Mouse (Mus musculus): ENCODE data around the gene Gm1527.
A peak's percentile ranks its signal among the peaks of the same experiment; 100 is the strongest.
"Not testable (repeated sequence)": the region's sequence is repeated elsewhere in the genome, so short reads cannot be mapped to it uniquely, and the experiment has no call there.

The Gm1527 gene

DNA sequence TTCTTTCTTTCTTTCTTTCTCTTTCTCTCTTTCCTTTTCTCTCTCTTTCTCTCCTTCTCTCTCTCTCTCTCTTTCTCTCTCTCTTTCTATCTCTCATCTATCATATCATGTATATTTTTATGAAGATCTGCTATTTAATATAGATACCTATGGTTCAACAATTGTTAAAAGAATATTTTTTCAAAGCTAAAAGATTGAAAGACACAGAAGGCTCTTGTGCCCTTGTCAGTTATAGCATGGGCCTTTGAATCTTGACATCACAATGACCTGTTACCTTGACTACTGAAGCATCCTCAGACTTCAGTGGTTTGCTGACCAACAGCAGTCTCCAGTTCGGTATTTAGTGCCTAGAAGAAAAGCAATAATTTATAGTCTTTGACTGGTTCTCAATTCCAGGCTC, at the start of gene Gm1527:
Gene Gm1527 (plus strand): TSS at position 301 of the 400 bp plus-strand sequence.
- DNase-seq (ENCODE audit: low spot score) = no peak

GRCm38 (mm10) chr3:28843231-28843630, 49.2 kb upstream of the Gm1527 start:
- no peak for DNase-seq (ENCODE audit: low spot score)

DNA sequence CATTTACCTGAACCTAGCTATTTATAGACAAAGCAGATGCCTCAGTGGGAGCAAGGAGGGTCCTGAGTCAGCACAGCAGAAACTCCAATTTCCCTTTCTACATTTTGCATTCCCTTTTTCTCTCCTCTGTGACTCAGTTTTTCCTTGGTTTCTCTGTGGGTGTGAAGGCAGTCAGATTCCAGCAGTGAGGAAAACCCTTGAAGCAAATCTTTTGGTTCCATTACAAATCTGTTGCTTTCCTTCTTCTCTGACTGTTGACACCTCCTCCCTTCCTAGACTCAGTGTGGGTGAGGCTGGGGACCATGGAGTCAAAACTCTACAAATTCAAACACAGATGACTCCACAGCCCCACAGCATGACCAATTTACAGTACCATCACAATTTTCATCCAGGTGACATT, 45.3 kb upstream of the Gm1527 start:
- no peak for DNase-seq (ENCODE audit: low spot score)

DNA sequence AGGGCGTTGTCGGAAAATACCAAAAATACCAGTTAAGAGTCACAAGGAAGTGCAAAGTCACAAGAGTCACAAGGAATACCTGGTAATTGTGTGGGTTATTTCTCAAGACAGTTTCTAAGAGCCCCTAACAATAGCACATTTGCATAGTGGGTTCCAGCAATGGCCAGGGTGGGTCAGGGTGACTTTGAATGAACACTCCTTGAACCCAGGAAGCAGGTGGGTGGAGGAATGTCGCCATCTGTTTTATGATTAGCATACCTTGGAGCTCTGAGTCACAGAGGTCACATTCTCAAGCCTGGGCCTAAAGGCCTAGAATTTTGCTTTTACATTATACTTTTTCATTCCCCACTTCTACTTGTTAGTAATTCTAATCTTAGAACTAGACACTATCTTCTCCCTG, 40.2 kb upstream of the Gm1527 start:
- DNase-seq (ENCODE audit: low spot score) = not testable (repeated sequence)

GRCm38 (mm10) chr3:28859630-28860392, 32.6 kb upstream of the Gm1527 start:
- peak; percentile 3 for DNase-seq (ENCODE audit: low spot score)

- DNase-seq (ENCODE audit: low spot score) = not testable (repeated sequence)
Measured at GRCm38 (mm10) chr3:28896966-28897365, 4.5 kb downstream of the Gm1527 start.

GRCm38 (mm10) chr3:28965931-28966330, 73.5 kb downstream of the Gm1527 start:
- no peak for DNase-seq (ENCODE audit: low spot score)

DNA sequence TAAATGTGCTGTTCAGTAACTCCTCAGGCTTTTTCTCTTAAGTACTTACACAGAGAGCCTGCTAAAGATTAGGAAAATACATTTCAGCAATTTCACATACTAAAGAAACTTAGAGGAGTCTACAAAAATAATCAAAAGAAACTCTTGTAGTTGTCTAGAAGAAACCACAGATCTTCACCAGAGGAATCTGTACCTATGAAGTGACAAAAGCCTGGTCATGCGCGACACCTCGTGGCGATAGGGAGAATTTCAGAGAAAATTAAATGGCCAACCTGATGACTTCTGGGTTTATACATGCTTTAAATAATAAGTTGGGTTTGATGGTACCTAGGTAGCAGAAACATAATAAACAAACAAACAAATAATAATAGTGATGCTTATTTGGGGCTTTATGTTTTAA, 76.4 kb downstream of the Gm1527 start:
- peak; percentile 80 for DNase-seq (ENCODE audit: low spot score)
